Mouse (Mus musculus) midbrain, embryonic 14.5 days (tissue): ENCODE data around the gene Cd3d. TPM values are rescaled to one million over a fixed set of nuclear protein-coding genes. Genes with fewer than 3 reads are reported as not detected.
A peak's percentile ranks its signal among the peaks of the same experiment; 100 is the strongest.
"Not testable (repeated sequence)": the region's sequence is repeated elsewhere in the genome, so short reads cannot be mapped to it uniquely, and the experiment has no call there.

Experiments
- ATAC-seq: fragments of 200-750 bp; cut with Nextera tagmentation; 2 replicates; pipeline ENCODE4 v1.8.0; 2017; ENCODE audit warnings: moderate number of reproducible peaks, moderate library complexity; ENCODE audit not compliant: low FRiP score, low TSS enrichment
- DNase-seq: peaks from one replicate; pipeline ENCODE4 v3.0.0-alpha.2; 2015
- H3K27ac ChIP-seq: fragments of 300-500 bp; sonication (generic); replicated peaks from 2 replicates; pipeline ENCODE4 v1.5.1; 2014; ENCODE audit warnings: mild to moderate bottlenecking, low read depth, low read length, moderate library complexity
- H3K27me3 ChIP-seq: fragments of 300-500 bp; sonication (generic); 2 replicates; pipeline ENCODE4 v1.6.1; 2014; ENCODE audit warnings: low read length, control low read depth, mixed read lengths; ENCODE audit not compliant: control insufficient read depth, insufficient read depth
- H3K36me3 ChIP-seq: fragments of 300-500 bp; sonication (generic); 2 replicates; pipeline ENCODE4 v1.6.1; 2014; ENCODE audit warnings: low read length, control low read depth; ENCODE audit not compliant: control insufficient read depth, insufficient read depth
- H3K4me1 ChIP-seq: fragments of 300-500 bp; sonication (generic); 2 replicates; pipeline ENCODE4 v1.6.1; 2014; ENCODE audit warnings: mild to moderate bottlenecking, antibody characterized with exemption, low read length, control low read depth; ENCODE audit not compliant: control insufficient read depth, insufficient read depth
- H3K4me2 ChIP-seq: fragments of 300-500 bp; sonication (generic); 2 replicates; pipeline ENCODE4 v1.6.1; 2014; ENCODE audit warnings: mild to moderate bottlenecking, low read length, moderate library complexity
- H3K4me3 ChIP-seq: fragments of 300-500 bp; sonication (generic); replicated peaks from 2 replicates; pipeline ENCODE4 v1.5.1; 2014; ENCODE audit warnings: low read depth, low read length
- H3K9ac ChIP-seq: fragments of 300-500 bp; sonication (generic); replicated peaks from 2 replicates; pipeline ENCODE4 v1.6.1; 2014; ENCODE audit warnings: mild to moderate bottlenecking, low read length, moderate library complexity
- H3K9me3 ChIP-seq: fragments of 300-500 bp; sonication (generic); 2 replicates; pipeline ENCODE4 v1.6.1; 2016; ENCODE audit warnings: low read length, control low read depth, mixed read lengths; ENCODE audit not compliant: control insufficient read depth
- WGBS: fragments of 180-500 bp; shearing (Covaris S2); extraction: QIAGEN DNeasy Blood & Tissue Kit; methylation state at CpG from one replicate; pipeline ENCODE4 v1.1.7; 2014; 5-methylcytosine and 5-hydroxymethylcytosine counted together
- polyA plus RNA-seq: library from polyadenylated mRNA; unstranded; fragments of >200 nt; fragmentation: Nextera tagmentation; extraction: Ambion mirVana; gene quantifications from 2 replicates; pipeline ENCODE4 v1.2.1, GENCODE M21; 2014

The Cd3d gene
- polyA plus RNA-seq, 1 experiment from 2014 or later = not detected

DNA sequence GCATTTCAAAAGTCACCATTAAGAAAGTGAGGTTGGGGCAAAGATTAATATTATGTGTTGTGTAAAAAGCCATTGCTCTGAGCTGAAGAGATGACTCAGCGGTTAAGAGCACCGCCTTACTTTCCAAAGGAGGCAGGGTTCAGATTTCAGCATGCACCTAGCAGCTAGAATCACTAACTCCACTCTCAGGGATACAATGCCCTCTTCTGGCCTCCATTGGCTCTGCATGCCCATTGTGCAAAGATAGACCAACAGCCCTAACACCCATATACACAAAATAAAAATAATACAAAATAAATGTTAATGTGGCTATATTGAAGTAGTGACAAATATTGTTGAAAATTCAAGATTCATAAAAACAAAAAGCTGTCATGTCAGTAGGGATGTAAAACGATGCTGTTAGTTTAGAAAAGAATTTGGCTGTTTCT, 14.8 kb upstream of the Cd3d start:
- Histone ChIP-seq H3K9ac (no peak overlapping the region), H3K4me2 (no peak overlapping the region), H3K9me3 (no peaks in the 10 kb centered on the region), H3K4me3 (no peak overlapping the region), H3K27ac (no peak overlapping the region), H3K4me1 (peaks cover 14% of the 10 kb centered on the region), H3K27me3 (no peaks in the 10 kb centered on the region), H3K36me3 (peaks cover 6% of the 10 kb centered on the region; the same call in 1 of the 2 replicates)
- DNase-seq (peak; percentile 78), ATAC-seq (no peak)
- WGBS = 26% methylated on average over 3 of the region's 3 CpGs

DNA sequence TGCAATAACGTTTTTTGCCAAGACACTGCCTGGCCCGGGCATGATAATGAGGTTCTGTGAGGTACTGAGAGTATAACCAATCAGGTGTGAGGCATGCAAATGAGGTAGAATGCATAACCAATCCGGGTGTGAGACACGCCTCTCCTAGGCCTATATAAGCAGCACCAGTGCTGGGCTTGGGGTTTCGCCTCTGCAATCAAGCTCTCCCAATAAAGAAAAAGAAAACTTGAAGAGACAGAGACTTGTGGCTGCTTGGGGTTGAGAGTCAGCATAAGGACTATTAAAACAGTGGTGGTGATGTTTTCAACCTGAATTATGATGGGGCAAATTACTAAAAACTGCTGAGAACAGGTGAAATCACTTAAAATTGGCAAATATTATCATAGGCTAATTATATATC, 13.8 kb upstream of the Cd3d start:
- not testable (repeated sequence) for H3K9me3 ChIP-seq, H3K36me3 ChIP-seq, H3K27ac ChIP-seq, ATAC-seq, DNase-seq, H3K4me2 ChIP-seq, H3K27me3 ChIP-seq, H3K4me3 ChIP-seq, H3K9ac ChIP-seq
- whole genome bisulfite sequencing = 89% methylated on average over 5 of the region's 5 CpGs
- H3K4me1 ChIP-seq = peaks cover 14% of the 10 kb centered on the region

DNA sequence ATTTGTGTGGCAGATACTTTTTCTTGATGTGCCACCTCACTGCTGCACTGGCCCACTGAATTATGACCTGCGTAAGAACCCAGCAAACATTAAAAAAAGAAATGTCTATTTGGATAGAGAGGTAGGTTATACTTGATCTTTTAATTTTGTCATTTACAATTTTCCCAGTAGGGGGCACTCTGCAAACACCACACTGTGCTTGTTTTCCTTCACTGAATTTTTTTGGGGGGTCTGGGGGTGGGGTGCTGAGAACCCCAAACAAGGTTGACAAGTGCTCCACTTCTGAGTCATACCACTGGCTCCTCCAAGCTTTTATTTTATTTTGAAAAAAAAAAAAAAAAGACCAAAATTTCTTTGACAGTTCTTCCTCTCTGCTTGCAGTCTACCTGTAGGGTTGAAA, 12.1 kb upstream of the Cd3d start:
- ATAC-seq (no peak), DNase-seq (peak; percentile 1)
- no peak overlapping the region for H3K4me2 ChIP-seq
- H3K4me3 ChIP-seq = no peak overlapping the region
- H3K27me3 ChIP-seq = no peaks in the 10 kb centered on the region; the same call in 1 of the 2 replicates
- no peaks in the 10 kb centered on the region for H3K9me3 ChIP-seq
- 66% methylated on average over 1 of the region's 1 CpGs for WGBS
- no peaks in the 10 kb centered on the region for H3K36me3 ChIP-seq
- H3K27ac ChIP-seq = no peak overlapping the region
- H3K9ac ChIP-seq = no peak overlapping the region
- H3K4me1 ChIP-seq = peaks cover 10% of the 10 kb centered on the region

DNA sequence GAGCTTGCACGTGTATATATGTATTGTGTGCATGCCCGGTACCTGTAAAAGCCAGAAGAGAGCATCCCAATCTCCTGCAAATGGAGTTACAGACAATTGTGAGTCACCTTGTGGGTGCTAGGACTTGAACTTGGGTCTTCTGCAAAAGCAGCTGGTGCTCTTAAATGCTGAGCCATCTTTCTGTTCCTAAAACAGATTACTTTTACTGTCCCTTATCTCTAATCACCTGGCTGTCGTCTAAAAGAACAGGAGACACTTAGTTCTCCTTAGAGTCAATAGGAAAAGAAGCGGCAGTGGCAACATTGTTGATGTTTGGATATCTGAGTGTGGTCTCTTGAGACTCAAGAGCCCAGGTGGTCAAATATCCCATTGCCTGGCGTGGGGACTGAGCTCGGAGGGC, 3.8 kb upstream of the Cd3d start:
- Histone ChIP-seq H3K9me3 (no peaks in the 10 kb centered on the region), H3K4me2 (no peak overlapping the region), H3K36me3 (no peaks in the 10 kb centered on the region), H3K4me3 (no peak overlapping the region), H3K27me3 (no peaks in the 10 kb centered on the region; the same call in 1 of the 2 replicates), H3K4me1 (no peaks in the 10 kb centered on the region), H3K9ac (no peak overlapping the region), H3K27ac (no peak overlapping the region)
- DNase-seq (no peak), ATAC-seq (no peak)
- WGBS = 82% methylated on average over 6 of the region's 6 CpGs

DNA sequence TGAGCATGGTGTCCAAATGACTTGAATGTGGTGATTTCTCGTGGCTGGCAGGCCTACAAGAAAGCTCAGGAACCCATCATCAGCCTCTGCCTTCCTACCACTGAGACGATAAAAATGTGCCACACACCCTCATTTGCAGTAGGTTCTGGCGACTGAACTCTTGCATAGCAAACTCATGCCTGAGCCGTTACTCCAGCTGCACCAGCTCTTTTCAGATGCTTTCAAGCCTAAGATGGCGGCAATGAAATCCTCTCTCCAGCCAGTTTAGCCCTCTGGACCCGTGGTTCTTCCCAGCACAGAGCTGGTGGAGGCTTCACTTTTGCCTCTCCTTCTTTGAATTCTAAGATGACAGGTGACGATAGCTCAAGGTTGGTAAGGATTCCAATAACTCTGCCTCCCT, 1.8 kb upstream of the Cd3d start:
- H3K27ac ChIP-seq = no peak overlapping the region
- no peaks in the 10 kb centered on the region for H3K4me1 ChIP-seq
- 77% methylated on average over 7 of the region's 7 CpGs for WGBS
- H3K36me3 ChIP-seq = no peaks in the 10 kb centered on the region
- H3K4me2 ChIP-seq = no peak overlapping the region
- ATAC-seq (no peak), DNase-seq (no peak)
- H3K27me3 ChIP-seq = no peaks in the 10 kb centered on the region
- no peaks in the 10 kb centered on the region for H3K9me3 ChIP-seq
- no peak overlapping the region for H3K9ac ChIP-seq
- no peak overlapping the region for H3K4me3 ChIP-seq

DNA sequence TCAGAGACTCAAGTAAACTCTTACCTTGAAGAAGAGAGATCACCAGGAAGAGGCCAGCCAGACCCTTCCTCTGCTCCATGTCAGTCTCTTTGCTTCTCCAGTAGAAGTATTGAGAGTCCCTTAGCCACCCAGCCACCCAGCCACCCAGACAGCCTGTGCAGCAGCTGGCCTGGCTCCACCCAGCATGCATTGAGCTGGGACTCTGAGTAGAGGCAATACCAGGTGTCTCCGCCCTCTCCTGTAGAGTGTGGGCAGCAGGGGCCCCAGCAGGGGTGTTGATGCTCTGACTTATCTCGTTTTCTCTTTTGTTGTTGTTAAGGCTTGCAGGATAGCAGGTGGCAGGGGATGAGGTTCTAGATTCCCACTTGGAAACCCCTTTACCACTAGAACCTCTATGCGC, 1.3 kb upstream of the Cd3d start, which contains the start of gene Cd3g:
Cd3g (minus strand) TSS at position 190 of the 400 bp plus-strand sequence.
- H3K4me2 ChIP-seq = no peak within 1 kb of the TSS
- H3K4me3 ChIP-seq = no peak within 1 kb of the TSS
- ATAC-seq (no peak), DNase-seq (no peak)
- no peaks in the 10 kb centered on the region for H3K4me1 ChIP-seq
- H3K27me3 ChIP-seq = no peaks in the 10 kb centered on the region
- no peaks in the 10 kb centered on the region for H3K9me3 ChIP-seq
- no peak within 1 kb of the TSS for H3K27ac ChIP-seq
- WGBS = 69% methylated on average over 3 of the region's 3 CpGs
- H3K36me3 ChIP-seq = no peaks in the 10 kb centered on the region
- no peak within 1 kb of the TSS for H3K9ac ChIP-seq

DNA sequence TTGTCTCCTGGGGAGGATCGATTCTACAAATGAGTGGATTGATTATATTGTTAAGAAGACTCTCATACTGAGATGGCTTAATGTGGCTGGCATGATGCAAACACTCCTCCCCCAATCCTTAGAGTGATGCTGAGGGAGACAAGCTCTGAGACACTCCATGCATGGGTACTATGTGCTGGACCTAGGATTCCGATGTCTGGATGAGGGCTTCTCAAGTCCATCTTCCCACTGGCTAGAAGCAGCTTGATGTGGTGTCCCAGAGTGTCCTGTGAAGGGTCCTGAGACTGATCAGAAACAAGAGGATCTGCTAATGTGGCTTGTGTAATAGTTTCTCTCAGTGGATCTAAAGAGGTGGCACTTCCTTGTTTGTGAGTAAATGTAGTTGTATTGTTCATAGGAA, 482 bp upstream of the Cd3d start:
- no peak for ATAC-seq
- DNase-seq = no peak
- Histone ChIP-seq H3K27ac (no peak overlapping the region), H3K4me1 (no peaks in the 10 kb centered on the region), H3K36me3 (no peaks in the 10 kb centered on the region), H3K4me2 (no peak overlapping the region), H3K9ac (no peak overlapping the region), H3K9me3 (no peaks in the 10 kb centered on the region), H3K27me3 (no peaks in the 10 kb centered on the region), H3K4me3 (no peak overlapping the region)
- 88% methylated on average over 2 of the region's 2 CpGs for WGBS

DNA sequence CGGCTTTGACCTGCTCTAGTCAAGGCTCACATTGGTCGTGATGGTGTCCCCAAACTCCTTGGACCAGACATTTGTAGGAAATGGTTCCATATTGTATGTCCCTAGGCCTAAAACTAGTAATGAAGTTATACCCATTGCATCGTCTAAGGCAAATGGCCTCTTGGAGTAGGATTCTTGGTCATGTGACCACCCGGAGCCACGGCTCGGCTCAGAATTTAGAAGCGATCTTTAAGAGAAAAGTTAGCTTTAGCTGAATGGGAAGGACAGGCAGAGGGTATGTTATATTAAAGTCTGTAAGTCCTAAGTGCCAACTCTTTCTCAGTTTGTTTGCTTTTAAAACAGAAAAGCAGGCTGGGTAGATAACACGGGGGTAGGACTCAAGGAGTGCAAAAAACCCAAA, 495 bp downstream of the Cd3d start:
- Histone ChIP-seq H3K9ac (no peak overlapping the region), H3K4me3 (no peak overlapping the region), H3K9me3 (no peaks in the 10 kb centered on the region), H3K27me3 (no peaks in the 10 kb centered on the region), H3K4me2 (no peak overlapping the region), H3K36me3 (no peaks in the 10 kb centered on the region), H3K27ac (no peak overlapping the region), H3K4me1 (no peaks in the 10 kb centered on the region)
- DNase-seq (no peak), ATAC-seq (no peak)
- WGBS = 92% methylated on average over 8 of the region's 8 CpGs

DNA sequence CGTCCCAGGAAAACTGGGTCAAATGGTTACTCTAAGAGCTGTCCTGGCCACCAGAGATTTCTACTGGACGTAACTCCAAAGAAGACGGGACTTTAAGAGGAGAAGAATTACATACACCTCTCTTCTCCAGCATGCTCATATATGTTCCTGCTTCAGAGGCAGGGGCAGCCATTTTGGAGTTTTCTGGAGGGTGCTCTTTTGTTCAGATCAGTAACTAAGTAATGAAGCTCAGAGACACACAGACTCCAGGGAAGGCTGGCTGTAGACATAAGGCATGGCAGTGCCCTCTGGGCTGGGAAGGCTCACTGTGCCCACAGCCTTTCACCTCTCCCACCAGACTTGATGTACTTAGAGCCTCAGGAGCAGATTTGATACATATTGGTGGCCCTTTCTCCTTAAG, 945 bp downstream of the Cd3d start:
- 92% methylated on average over 3 of the region's 3 CpGs for WGBS
- Histone ChIP-seq H3K4me1 (no peaks in the 10 kb centered on the region), H3K9me3 (no peaks in the 10 kb centered on the region), H3K9ac (no peak overlapping the region), H3K27me3 (no peaks in the 10 kb centered on the region), H3K27ac (no peak overlapping the region), H3K4me3 (no peak overlapping the region), H3K36me3 (no peaks in the 10 kb centered on the region), H3K4me2 (no peak overlapping the region)
- ATAC-seq (no peak), DNase-seq (no peak)
